Mouse (Mus musculus) kidney, adult 11 months (tissue): ENCODE measurements at regions not wholly inside any gene's neighbourhood (a gene's known extent, or its start where the extent isn't known, plus 50 kb on each side); places are given as distances from the start of the nearest gene placed in this dataset.

Experiments used
- DNase-seq: peaks from one replicate; pipeline ENCODE4 v3.0.0; 2022

DNA sequence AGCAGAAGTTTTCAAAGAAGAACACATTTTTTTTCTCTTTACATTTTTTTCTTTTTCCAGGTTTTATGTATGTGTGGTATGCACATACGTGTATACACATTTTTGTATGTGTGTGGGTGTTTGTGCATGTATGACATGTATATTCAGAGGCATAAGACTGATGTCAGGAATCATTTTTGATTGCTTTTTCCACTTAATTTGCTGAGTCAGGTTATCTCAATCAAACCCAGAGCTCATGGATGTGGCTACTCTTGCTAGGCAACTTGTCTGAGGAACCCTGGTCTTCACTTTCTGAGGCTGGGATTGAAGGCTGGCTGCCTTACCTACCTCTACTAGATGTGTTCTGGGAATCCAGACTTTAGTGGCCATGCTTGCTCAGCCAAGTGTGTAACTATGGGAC lies 174.2 kb upstream of the Stt3b start:
- no peak for DNase-seq

DNA sequence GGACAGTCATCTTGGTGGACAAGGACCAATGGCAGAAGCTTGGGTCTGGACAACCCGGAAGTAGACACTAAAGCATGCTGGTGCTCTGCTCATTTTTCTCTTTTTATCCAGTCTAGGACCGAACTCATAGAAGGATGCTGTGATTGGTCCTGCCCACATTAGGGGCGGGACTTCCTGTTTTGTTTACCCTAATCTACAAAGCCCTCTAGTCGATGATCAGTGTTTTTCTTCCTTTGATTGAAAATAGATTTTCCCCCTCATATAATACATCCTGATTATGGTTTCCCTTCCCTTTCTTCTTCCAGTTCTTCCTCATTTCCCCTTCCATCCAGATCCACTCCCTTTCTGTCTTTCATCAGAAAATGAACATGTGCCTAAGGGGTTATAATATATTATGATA lies 175.0 kb upstream of the Stt3b start:
- DNase-seq = no peak

DNA sequence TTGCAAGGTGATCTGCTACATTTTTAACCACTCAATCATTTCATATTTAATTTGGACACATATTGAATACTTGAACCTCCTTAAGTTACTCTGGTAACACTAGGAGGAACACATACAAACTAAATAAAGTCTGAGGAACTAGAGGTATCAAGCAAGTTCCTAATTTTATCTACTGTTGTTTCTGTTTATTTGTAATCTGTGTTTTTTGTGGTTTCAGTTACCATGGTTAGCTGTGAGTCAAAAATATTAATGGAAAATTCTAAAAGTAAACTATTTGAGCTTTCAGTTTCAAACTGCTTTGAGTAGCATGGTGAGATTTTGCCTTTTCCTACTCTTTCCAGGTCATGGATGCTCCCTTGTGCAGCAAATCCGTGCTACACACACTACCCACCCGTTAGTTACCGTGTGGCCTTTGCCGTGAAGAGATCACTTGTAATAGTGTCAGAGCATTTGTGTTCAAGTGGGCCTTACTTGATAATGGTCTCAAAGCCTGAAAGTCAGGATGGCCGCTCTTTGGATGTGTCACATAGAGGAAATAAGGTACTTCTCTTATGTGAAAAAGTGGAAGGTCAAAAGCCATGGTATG lies 177.0 kb upstream of the Stt3b start:
- DNase-seq = no peak

DNA sequence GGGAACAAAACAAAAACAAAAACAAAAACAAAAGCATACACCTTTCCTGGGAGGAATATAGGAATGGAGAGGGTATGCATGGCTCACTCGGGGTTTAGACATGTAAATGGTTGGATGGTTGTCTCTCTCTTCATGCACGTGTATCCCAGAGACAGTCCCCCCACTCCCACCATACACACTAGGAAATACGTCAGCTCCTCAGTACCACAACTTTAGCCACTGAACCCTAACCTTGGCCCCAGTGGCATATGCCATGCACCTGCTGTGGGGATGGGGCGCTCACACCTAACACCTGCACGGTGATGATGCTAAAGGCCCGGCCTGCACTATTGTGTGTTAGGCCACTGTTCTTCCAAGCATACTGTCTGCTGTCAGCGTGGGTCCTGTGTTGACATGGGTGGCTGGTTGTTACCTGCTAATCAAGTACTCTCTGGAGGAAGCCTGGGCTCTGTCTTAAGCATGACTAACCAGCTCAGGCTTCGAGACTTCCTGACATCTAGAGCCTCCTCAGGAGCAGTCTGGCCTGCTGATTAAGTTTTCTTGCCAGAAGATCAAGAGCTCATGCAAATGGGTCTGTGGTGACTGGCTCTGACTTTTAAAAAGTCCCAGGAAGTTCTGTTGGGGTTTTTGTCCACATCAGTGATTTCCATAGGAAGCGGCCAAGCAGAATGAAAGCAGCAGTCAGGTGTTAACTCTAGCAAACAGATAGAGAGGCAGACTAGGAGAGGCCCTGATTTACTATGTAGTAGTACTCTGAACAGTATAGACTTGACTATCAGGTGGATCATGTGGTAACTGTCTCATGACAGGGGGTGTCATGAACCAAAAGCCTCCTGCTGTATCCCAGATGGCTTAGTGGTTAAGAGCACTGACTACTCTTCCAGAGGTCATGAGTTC lies 178.9 kb upstream of the Stt3b start:
- no peak for DNase-seq

DNA sequence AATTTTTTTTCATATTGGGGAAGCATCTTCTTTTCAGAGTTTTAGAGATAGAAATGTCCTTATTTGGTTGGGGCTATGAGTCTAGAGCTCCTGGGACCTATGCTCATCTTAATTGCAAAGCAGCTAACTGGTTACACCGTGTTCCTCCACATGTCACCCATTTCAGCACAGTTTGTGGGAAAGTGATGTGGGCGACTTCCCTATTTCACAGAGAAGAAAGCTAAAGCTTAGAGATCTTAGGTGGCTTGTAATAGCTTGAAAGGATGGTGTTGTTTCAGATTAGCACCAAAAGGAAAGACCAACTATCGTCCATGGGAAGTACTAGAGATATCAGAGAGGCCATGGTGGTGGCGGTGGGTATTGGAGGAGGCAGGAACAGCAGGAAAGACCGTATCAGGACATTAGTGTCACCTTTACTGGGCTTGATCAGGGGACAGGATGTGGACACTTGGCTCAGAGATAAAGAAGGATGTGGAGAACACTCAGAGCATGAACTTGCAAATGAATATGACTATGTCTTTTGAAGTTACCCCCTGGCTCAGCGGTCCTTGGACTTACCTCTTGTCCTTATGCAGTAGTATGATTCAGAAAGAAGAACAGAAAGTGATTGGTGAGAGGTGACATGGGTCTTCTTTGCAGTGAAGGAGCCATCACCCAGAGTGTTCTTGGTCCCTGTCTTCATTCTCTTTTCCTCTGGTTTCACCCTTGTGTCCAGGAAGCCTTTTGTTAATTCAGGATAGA lies 182.4 kb upstream of the Stt3b start:
- no peak for DNase-seq

DNA sequence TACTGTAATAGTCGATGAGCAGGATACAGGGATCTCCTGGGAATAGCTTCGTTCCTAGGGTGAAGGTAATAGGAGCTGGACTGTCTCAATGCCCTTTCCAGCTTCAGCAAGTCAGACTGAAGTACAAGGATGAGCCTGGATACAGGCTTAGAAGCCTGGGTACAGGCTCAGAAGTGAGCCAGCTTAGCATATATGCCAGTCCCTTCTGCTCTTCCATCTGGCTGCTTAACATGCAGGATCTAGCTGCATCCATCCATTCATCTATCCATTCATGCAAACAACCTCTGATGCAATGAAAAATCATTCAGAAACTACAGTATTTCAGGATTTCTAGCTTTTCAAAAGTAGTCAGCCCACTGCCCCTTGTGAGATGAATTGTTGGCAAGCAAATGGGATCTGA lies 183.5 kb upstream of the Stt3b start:
- no peak for DNase-seq

DNA sequence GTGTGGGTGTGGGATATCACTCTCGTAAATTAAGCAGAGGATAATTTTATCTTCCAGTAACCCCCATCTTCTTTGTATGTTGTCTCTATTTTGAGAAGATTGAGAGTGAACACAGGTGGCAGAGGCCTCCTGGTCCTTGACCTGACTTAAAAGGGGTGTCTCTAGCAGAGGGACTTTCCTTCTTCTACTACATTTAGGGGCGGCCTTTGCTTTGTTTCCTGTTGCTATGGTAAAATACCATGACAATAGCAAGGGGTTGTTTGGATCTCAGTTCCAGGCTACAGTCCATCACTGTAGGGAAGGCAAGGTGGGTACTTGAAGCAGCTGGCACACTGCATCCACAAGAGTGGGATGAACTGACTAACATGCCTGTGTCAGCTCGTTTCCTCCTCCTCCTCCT lies 189.3 kb upstream of the Stt3b start:
- DNase-seq = no peak

DNA sequence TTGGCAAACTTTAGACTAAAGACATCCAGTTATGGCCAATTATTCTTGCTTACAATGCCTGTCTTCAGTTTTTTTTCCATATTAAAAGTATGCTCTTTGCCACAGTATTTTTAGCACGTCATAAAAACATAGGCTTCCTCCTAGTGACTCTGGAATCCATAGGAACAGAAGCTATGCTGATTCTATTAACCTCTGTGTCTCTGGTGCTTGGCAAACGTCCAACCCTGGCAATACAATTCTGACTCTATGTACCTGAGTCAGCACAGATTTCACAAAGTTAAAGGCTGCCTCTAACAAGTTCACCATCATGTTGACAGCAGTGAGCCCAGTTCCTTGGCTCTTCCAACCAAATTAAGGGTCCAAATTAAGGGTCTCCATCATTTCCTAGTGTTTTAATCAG lies 194.6 kb upstream of the Stt3b start:
- DNase-seq = no peak

DNA sequence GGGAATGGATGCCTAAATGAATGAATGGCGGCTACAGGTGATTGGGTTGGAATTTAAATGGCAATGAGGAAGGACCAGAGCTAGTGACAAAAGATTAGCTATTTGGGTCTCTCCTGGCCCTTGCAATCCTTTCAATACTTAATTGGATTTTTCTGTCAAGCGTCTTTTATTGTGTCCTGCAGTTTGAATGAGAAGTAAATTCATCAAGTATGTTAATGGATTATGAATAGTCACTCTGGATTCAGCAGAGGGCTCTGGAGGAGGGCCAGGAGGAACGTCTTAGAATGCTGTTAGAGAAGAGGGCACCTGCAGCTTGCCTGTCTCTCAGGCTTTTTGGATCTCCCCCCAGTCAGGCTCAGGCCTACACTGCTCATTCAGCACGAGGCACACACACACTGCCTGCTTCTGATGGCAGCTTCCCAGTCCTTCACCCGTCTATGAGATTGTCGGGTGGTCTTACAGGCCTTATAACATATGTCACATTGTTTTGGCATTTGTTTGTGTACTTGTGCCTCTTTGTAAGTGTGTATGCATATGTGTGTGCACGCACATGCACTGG lies 197.0 kb upstream of the Stt3b start:
- DNase-seq = no peak

DNA sequence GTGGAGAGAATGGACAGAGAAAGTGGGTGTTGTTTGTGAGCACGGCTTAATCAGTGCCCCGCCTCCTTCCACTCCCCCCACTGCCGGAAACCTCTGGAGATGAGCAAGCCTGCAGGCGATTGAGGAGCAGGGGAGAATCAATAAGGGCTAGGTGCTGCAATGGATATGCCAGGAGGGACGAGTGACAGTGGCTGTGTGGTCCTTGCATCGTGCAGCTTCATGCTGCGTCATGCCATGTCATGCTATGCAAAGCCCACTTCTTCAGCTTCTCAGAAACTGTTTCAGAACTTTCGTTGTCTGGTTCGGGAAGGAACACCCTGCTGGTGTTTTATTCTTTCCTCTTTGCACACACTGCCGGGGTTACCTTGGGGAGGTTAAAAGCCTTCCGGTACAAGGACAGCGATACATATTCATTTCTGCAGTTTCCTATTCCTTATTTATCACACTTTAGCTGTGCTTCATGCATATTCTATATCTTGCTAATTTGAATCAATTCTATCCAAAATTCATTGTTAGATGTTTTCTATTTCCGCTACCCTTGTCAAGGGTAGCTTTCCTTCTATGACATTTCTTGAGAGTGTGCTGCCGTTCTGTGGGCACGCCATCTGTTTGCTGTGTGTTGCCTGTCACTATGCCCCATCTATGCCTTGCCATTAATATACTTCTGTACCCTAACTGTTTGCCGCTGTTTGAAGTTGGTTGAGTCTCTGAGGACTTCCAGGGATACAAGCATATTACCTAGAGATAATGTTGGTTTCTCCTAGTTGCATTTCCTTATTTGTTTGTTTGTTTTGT lies 202.8 kb upstream of the Stt3b start:
- DNase-seq = no peak

DNA sequence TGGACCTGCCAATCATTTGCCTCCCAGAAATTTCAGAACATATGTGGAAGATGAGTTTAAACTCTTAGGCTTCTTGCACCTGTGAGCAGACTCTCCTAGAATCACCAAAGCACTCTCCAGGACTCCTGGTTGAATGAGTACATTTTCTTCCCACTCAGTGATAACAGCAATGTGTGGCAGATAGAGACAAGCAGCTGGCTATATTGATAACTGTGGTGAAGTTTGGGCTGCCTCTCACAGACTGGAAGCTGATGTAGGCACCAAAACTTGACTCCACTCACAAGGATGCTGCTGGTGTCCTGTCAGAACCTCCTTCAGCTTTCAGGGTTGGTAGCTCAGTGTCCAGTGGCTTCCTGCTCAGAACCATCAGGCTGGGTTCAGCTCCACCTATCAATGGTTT lies 207.7 kb upstream of the Stt3b start:
- DNase-seq = no peak

DNA sequence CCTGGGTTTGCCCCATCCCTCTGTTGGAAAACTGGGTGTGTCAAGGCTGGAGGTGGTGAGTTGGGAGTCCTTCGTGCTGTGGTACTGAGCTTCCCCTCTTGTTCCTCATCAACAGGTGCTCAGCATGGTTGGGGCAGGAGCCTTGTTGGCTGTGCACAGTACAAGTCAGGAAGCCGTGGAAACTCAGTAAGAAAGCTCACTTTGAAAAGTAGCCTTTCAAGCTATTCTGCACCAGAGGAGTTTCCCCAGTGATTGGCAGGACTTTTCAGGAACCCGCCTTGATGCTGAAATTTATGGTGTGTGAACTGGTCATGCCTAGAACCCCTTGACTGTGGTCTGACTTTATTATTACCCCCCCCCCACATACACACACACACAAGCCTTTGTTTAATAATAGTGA lies 213.9 kb upstream of the Stt3b start:
- DNase-seq = no peak

DNA sequence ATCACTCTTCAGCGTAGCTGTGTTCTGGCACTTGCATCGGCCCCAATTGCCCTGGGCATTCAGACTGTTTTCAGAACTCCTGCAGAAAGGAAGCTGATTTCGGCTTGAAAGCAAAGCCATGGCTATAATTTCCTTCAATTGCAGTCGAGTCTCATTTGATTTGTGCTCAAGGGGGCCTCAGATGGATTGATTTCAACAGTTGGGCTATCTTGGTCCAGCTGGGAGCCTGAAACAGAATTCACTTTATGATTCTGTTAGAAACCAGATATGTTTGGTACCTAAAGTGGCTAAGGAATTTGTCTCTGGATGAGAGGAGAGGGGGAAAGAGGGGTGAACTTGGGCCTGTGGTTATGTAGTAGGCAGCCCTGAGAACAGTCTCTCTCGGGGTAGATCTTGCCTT lies 214.4 kb upstream of the Stt3b start:
- no peak for DNase-seq

DNA sequence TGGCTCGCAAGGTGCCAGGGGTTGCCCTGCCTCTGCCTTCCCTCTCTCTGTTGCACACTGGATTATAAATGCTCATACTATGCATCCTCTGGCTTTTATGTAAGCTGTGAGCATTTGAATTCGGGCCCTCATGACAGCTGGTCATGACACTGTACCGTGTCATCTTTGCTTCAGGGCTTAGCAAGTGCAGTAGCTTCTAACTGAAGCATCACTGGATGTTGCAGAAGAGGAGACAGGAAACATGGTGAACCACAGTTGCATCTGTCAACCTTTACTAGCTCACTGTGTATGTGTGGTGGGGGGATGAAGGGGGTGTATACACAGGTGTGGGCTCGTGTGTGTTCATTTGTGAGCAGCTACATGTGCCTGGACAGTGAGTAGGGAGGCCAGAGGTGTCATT lies 216.1 kb upstream of the Stt3b start:
- no peak for DNase-seq

DNA sequence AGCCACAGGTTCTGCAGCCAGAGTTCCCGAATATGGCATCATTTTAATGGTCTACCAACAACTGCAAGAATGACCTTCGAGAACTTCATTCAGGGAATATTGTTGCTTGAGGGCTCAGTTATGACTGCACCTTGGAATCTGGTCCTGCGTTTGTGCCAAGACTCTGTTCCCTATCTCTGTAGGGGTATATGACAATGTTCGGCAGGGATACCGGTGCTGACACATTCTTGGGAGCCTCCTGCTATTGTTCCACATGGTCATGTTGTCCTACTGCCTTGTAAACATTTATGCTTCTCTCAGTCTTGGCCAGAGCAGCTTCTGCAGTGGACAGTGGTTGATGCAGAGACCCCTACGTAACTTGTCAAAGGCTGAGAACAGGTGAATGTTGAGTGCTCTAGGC lies 216.8 kb upstream of the Stt3b start:
- DNase-seq = no peak

DNA sequence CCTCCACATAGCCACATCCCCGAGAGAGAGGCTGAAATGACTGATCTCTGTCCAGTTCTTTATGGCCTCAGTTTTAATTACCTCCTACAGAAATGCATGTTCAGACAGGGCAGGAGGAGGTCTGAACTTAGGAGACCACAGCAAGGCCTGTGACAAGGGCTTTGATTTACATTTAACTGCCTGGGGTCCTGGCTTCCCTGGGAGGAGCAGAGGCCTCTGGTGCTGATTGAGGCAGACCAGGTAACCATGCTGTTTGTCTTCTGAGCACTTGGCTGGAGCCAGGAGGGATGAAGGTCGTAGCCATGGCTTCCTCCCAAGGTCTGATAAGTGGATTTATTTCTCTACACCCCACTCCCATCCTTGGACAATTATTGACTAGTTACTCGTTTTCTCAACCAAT lies 224.0 kb upstream of the Stt3b start:
- DNase-seq = no peak

DNA sequence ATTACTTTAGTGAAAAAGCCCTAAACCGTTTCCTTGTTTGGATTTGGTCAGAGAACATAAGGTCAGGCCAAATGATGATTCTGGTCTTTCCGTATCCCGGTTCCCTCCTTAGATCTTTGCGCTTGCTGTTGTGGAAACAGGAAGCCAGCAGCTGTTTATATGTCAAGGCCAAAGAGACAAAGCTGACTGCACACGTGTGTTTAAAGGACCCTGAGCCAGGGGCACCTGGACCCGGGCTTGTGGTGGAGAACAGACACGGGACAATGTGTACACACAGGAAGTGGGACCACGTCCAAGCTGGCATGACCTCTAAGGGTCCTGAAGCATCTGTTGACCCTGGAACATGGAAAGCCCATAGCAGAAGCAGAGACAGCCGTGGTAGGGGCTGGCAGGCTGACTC lies 233.4 kb upstream of the Stt3b start:
- DNase-seq = no peak

DNA sequence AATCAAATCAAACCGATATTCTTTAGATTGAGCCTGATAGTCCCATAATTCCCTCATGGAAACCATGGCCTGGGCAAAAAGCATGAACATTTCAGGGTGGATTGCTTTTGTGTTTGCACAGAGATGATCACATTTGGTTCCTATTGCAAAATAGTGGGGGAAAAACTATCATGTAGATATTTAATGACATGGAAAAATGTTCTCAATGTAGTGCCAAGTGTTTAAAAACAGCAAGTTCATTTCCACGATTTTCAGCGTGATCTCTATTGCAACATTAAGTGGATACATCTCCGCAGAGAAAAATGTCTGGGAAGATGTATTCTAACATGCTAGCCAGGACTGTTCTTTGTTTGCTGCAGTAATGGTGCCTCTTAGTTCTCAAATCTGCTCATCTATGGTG lies 235.0 kb upstream of the Stt3b start:
- DNase-seq = no peak

DNA sequence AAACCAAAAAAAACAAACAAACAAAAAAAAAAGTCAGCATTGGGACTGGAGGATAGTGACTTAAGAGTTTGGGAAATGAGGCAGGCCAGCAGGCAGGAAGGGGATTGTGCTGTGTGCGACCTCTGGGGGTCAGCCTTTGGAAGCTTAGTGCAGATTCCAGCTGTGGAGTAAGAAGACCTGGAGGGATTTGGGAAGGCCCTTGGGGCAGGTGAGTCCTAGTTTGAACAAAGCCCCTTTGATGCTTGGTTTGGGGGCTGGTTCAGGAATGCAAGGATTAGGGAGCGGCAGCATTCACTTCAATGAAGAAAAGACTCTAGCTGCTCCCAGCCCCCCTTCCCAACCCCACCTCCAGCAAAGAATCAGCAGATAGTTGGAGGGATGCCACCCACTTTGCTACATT lies 235.6 kb upstream of the Stt3b start:
- no peak for DNase-seq

DNA sequence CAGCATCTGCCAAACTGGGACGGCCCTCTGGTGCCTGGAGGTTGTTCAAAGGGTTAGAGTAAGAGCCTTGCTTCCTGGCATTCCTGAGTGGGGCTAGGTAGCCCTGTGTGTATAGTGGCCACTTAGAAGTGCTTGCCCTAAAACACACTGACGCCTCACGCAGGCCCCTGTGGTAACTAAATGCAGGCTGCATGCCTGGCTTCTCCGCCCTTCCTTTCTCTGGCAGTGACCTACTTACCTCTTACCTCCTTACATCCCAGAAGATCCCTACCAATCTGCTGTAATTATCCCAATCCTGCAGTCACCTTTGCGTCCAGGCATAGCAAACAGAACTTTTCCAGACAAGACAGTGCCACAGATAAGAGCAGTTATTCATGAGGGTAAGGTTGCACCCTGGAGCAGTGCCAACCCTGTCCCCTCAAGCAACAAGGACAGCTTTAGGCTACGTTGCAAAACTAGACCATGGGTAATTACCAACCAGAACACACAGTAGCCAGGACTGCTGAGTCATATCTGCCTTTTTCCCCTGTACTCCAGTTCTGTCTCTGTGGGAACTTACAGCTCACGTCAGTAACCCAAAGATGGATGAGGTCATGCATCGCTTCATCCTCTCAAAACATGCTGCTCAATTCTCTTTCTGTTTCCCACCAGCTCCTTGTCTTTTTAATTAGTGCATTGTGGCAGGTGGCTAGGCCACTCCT lies 237.6 kb upstream of the Stt3b start:
- peak; percentile 6 for DNase-seq

DNA sequence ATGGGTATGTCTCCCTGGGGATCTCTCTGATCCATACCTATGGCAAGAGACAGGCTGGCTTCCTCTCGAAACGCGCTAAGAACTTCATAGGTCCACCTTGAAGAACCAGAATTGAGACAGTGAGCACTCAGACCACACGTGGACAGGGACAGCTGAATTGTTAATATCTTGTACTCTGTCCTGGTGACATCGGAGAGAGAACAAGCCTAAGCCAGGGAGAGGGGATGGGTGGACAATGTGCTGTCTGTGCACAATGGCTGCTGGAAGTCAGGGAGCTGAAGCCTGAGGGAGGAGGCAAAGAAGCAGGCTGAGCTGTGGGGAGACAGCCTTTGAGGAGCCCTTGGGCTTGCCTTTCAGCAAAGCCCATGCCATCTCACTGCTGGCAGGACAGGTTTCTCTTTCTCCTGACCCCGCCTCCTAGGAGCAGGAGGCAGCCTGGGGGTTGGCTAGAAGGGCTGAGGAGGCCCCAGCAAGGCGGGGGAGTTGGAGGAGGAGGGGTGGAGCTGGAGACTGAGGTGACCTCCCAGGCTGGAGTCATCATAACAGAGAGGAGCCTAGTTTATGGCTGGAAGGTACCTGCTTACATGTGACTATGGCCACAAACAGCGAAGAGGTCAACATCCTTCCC lies 238.6 kb upstream of the Stt3b start:
- no peak for DNase-seq

DNA sequence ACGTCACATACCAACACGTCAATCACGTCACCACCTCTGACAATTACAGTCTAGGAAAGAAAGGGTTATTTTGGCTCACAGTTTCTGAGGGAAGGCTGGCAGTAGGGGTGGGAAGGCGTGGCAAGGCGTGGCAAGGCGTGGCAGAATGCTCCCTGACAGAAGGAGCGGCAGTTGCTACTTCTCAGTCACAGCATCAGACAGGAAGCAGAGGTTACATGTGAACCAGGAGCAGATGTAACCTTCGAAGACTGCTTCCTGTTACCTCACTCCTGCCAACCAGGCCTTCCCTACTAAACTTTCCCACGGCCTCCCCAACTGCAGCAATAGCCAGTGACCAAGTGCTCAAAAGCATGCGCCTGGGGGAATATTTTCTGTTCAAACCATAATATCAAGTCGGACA lies 240.9 kb upstream of the Stt3b start:
- no peak for DNase-seq
